Mouse (Mus musculus): ENCODE data around the gene Cop1.
A peak's percentile ranks its signal among the peaks of the same experiment; 100 is the strongest.
"Not testable (repeated sequence)": the region's sequence is repeated elsewhere in the genome, so short reads cannot be mapped to it uniquely, and the experiment has no call there.

The Cop1 gene

GRCm38 (mm10) chr1:159231781-159232571, at the start of gene Cop1:
TSS of gene Cop1 (plus strand) at chr1:159232320.
- peak; percentile 80 for DNase-seq (ENCODE audit: low read depth)

- peak; percentile 1 for DNase-seq (ENCODE audit: low read depth)
Measured at GRCm38 (mm10) chr1:159186741-159187140, 45.4 kb upstream of the Cop1 start.

- DNase-seq (ENCODE audit: low read depth), result no peak
Measured at GRCm38 (mm10) chr1:159198603-159199002, 33.5 kb upstream of the Cop1 start.

- no peak for DNase-seq (ENCODE audit: low read depth)
Measured at GRCm38 (mm10) chr1:159199606-159200005, 32.5 kb upstream of the Cop1 start.

GRCm38 (mm10) chr1:159201220-159201619, 30.9 kb upstream of the Cop1 start:
- DNase-seq (ENCODE audit: low read depth), result no peak

GRCm38 (mm10) chr1:159211711-159212110, 20.4 kb upstream of the Cop1 start:
- DNase-seq (ENCODE audit: low read depth), result no peak

GRCm38 (mm10) chr1:159217437-159217836, 14.7 kb upstream of the Cop1 start:
- DNase-seq (ENCODE audit: low read depth), result no peak

- no peak for DNase-seq (ENCODE audit: low read depth)
Measured at GRCm38 (mm10) chr1:159222046-159222445, 10.1 kb upstream of the Cop1 start.

GRCm38 (mm10) chr1:159225064-159225824, 6.9 kb upstream of the Cop1 start:
- no peak for DNase-seq (ENCODE audit: low read depth)

GRCm38 (mm10) chr1:159232572-159233261, 597 bp downstream of the Cop1 start:
- not testable (repeated sequence) for DNase-seq (ENCODE audit: low read depth)

- no peak for DNase-seq (ENCODE audit: low read depth)
Measured at GRCm38 (mm10) chr1:159233426-159233825, 1.3 kb downstream of the Cop1 start.

- no peak for DNase-seq (ENCODE audit: low read depth)
Measured at GRCm38 (mm10) chr1:159234496-159234895, 2.4 kb downstream of the Cop1 start.

GRCm38 (mm10) chr1:159235674-159236073, 3.6 kb downstream of the Cop1 start:
- DNase-seq (ENCODE audit: low read depth), result no peak

- DNase-seq (ENCODE audit: low read depth), result no peak
Measured at GRCm38 (mm10) chr1:159238147-159238546, 6.0 kb downstream of the Cop1 start.

- DNase-seq (ENCODE audit: low read depth), result no peak
Measured at GRCm38 (mm10) chr1:159250320-159250719, 18.2 kb downstream of the Cop1 start.

GRCm38 (mm10) chr1:159253078-159253477, 21.0 kb downstream of the Cop1 start:
- no peak for DNase-seq (ENCODE audit: low read depth)

GRCm38 (mm10) chr1:159254906-159255685, 23.0 kb downstream of the Cop1 start:
- DNase-seq (ENCODE audit: low read depth), result no peak

GRCm38 (mm10) chr1:159256543-159256942, 24.4 kb downstream of the Cop1 start:
- no peak for DNase-seq (ENCODE audit: low read depth)

- no peak for DNase-seq (ENCODE audit: low read depth)
Measured at GRCm38 (mm10) chr1:159263820-159264219, 31.7 kb downstream of the Cop1 start.

GRCm38 (mm10) chr1:159280072-159280471, 48.0 kb downstream of the Cop1 start:
- DNase-seq (ENCODE audit: low read depth), result no peak

GRCm38 (mm10) chr1:159281861-159282260, 49.7 kb downstream of the Cop1 start:
- DNase-seq (ENCODE audit: low read depth), result no peak

- no peak for DNase-seq (ENCODE audit: low read depth)
Measured at GRCm38 (mm10) chr1:159286833-159287232, 54.7 kb downstream of the Cop1 start.
